Mouse (Mus musculus): Measurements from ENCODE around the gene Vti1a.

Vti1a gene

GRCm38 (mm10) chr19:55560088-55560682 is 244.1 kb downstream of the Vti1a start:
- TF ChIP-seq GATA4 (IDR thresholded peaks at IDR 0.05; ENCODE audit: insufficient replicate concordance, low read length) = no peak

GRCm38 (mm10) chr19:55561469-55561868 is 245.4 kb downstream of the Vti1a start:
- TF ChIP-seq GATA4 (IDR thresholded peaks at IDR 0.05; ENCODE audit: insufficient replicate concordance, low read length) = no peak

GRCm38 (mm10) chr19:55562487-55563147 is 246.5 kb downstream of the Vti1a start:
- TF ChIP-seq GATA4 (IDR thresholded peaks at IDR 0.05; ENCODE audit: insufficient replicate concordance, low read length) = no peak

GRCm38 (mm10) chr19:55563148-55563651 is 247.1 kb downstream of the Vti1a start:
- no peak for TF ChIP-seq GATA4 (IDR thresholded peaks at IDR 0.05; ENCODE audit: insufficient replicate concordance, low read length)

GRCm38 (mm10) chr19:55564104-55564938 is 248.2 kb downstream of the Vti1a start:
- no peak for TF ChIP-seq GATA4 (IDR thresholded peaks at IDR 0.05; ENCODE audit: insufficient replicate concordance, low read length)

GRCm38 (mm10) chr19:55565111-55565510 is 249.0 kb downstream of the Vti1a start:
- no peak for TF ChIP-seq GATA4 (IDR thresholded peaks at IDR 0.05; ENCODE audit: insufficient replicate concordance, low read length)

- no peak for TF ChIP-seq GATA4 (IDR thresholded peaks at IDR 0.05; ENCODE audit: insufficient replicate concordance, low read length)
Measured at GRCm38 (mm10) chr19:55565523-55566369, 249.7 kb downstream of the Vti1a start.

GRCm38 (mm10) chr19:55569114-55569513 is 253.0 kb downstream of the Vti1a start:
- no peak for TF ChIP-seq GATA4 (IDR thresholded peaks at IDR 0.05; ENCODE audit: insufficient replicate concordance, low read length)

GRCm38 (mm10) chr19:55569894-55570293 is 253.8 kb downstream of the Vti1a start:
- no peak for TF ChIP-seq GATA4 (IDR thresholded peaks at IDR 0.05; ENCODE audit: insufficient replicate concordance, low read length)

GRCm38 (mm10) chr19:55570520-55571296 is 254.6 kb downstream of the Vti1a start:
- no peak for TF ChIP-seq GATA4 (IDR thresholded peaks at IDR 0.05; ENCODE audit: insufficient replicate concordance, low read length)

- no peak for TF ChIP-seq GATA4 (IDR thresholded peaks at IDR 0.05; ENCODE audit: insufficient replicate concordance, low read length)
Measured at GRCm38 (mm10) chr19:55571486-55571885, 255.4 kb downstream of the Vti1a start.

GRCm38 (mm10) chr19:55577306-55578042 is 261.4 kb downstream of the Vti1a start:
- TF ChIP-seq GATA4 (IDR thresholded peaks at IDR 0.05; ENCODE audit: insufficient replicate concordance, low read length) = no peak

Measured in liver, adult (tissue).